Mouse (Mus musculus) cortical plate, adult 2 months (tissue): ENCODE measurements at regions not wholly inside any gene's neighbourhood (a gene's known extent, or its start where the extent isn't known, plus 50 kb on each side); places are given as distances from the start of the nearest gene placed in this dataset.

Experiments
- CTCF ChIP-seq: fragments of 200-500 bp; IDR thresholded peaks from 2 replicates; pipeline ENCODE4 v1.5.1; 2011; ENCODE audit warnings: mild to moderate bottlenecking, control low read depth, low read length; ENCODE audit not compliant: insufficient read depth; ENCODE audit errors: extremely low read depth
- POLR2A ChIP-seq: fragments of 200-500 bp; IDR thresholded peaks from 2 replicates; pipeline ENCODE4 v1.6.1; 2011; ENCODE audit warnings: mild to moderate bottlenecking, low read length, control low read depth; ENCODE audit not compliant: insufficient read depth; ENCODE audit errors: extremely low read depth

DNA sequence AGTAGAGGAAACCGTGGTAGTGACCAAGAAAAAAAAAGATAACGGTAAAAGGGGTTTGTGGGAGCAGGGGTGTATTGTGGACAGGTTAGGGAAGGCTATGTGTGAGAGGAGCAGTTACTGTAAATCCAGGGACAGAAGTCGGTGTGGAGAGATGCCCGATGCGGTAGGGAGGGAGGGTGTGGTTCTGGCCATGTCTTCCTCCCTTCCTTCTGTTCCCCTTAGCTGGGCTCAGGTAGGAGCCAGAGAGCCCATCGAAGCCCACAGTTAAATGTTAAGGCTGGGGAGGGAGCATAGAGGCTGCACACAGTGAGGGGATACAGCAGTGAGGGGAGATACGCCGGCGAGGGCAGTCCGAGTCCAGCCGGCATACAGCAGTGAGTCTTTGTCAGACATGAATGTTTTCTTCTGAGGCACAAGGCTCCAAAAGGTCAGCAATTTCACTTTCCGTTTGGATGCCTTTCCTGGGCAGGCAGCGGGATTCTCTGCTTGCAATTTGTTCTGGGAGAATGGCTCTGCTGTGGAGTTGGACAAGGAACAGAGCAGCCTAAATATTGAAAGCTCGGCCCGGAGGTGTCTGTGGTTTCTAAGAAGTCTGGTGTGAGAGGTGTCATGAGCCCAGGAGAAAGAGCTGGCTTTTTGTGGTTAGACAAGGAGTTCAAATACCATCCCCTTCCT, 244.5 kb downstream of the Hhipl2 start:
- TF ChIP-seq CTCF (no peak), POLR2A (no peak)
